Mouse (Mus musculus): ENCODE data around the gene Tnc.

DNA sequence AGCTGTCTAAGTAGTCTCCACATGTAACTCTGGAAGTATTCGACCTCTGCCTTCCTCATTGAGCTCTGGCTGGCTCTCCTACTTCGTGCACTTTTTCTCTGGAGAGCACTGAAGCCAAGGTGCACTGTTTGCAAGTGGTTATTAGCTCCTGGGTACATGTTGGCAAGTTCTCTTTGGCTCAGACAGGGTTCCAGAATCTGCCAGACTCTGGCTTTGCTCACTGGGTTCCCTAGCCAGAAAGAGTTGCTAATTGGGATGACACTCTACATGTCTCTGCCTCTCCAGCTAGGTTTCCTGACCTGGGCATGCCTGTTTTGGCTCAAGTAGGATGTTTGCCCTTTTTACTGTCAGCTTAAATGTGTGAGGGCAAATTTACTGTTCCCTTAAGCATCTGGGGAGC is 13.6 kb downstream of the Tnc start:
- TF ChIP-seq CTCF (conservative IDR thresholded peaks at IDR 0.05; ENCODE audit: insufficient read depth, insufficient read length, low read depth, low read length) (no peak), POLR2A (IDR thresholded peaks at IDR 0.05; ENCODE audit: low read depth, low read length) (no peak)
